Mouse (Mus musculus) embryonic fibroblast, embryonic 13.5 days (primary cell): Measurements from ENCODE around the gene Zfyve28.

Experiments used
- CTCF ChIP-seq: IDR thresholded peaks from 2 replicates; pipeline ENCODE4 v1.5.1; 2011; ENCODE audit warnings: mild to moderate bottlenecking, control low read depth, low read length, moderate library complexity, borderline replicate concordance; ENCODE audit not compliant: insufficient read depth
- POLR2A ChIP-seq: IDR thresholded peaks from 2 replicates; pipeline ENCODE4 v1.6.1; 2011; ENCODE audit warnings: low read depth, mild to moderate bottlenecking, control low read depth, low read length, moderate library complexity

DNA sequence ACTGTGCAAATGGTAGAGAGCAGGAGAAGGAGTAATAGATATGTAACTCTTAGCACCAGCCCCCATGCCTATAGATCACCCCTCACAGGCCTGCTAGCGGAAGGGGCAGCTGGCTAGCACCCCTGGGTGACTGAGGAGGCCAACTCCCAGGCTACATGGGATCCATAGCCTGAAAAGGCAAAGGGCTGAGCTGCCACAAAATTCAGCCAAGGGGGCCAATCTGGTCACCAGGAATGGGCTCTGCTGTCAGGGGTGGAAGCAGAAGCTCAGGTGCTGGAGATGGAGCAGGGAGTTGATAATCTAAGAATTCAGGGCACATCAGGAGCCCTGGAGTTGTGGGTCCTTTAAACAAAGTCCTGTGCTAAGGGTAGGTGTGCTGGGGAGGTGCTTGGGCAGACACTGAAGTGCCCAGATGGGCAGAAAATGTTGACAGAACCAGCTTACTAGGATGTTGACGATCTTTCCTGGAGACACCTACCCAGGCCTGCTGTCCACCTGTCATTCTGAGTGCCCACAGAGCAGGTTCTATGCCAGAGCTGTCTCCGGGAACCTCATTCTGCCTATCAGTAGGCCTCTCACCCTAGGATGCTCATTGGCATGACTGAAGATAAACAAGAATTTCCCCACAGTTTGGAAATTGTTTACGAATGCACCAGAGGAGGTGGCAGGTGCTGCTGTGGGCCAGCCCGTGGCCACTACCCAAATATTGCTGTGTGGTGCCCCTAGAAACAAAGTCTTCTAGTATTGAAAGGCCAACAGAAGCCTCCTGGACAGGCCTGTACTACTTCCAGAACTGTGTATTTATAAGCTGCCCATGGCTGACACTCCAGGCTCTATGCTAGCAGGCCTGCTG, 113.5 kb downstream of the Zfyve28 start:
- TF ChIP-seq POLR2A: no peak
- no peak for TF ChIP-seq CTCF
